8 mouse cellular contexts compared by ENCODE assay signal in genomic region chr17:31790280-31791063, GRCm38 (mm10).
DNase-seq lines count a peak whose midpoint lies in the region; ATAC-seq and TF ChIP-seq lines count a peak whose summit lies in the region.

No protein-coding gene starts in this region.

- 18% methylated on average over 22 of the region's 22 CpGs for WGBS in embryonic facial prominence, embryonic 15.5 days
- 14% methylated on average over 22 of the region's 22 CpGs for WGBS in heart, embryonic 15.5 days
- 9% methylated on average over 22 of the region's 22 CpGs for WGBS in kidney, embryonic 16.5 days
- 39% methylated on average over 22 of the region's 22 CpGs for WGBS in liver, postnatal 0 days (ENCODE audit: insufficient replicate concordance)
- WGBS in neural tube, embryonic 14.5 days, result 6% methylated on average over 22 of the region's 22 CpGs

- no peaks in the 10 kb centered on the region for H3K36me3 ChIP-seq in embryonic facial prominence, embryonic 15.5 days
- no peaks in the 10 kb centered on the region for H3K36me3 ChIP-seq in heart, embryonic 15.5 days
- no peaks in the 10 kb centered on the region for H3K36me3 ChIP-seq in kidney, embryonic 16.5 days (ENCODE audit: insufficient read depth, low read length)
- no peaks in the 10 kb centered on the region for H3K36me3 ChIP-seq in liver, postnatal 0 days (replicated peaks; ENCODE audit: insufficient read depth, low read length)
- no peaks in the 10 kb centered on the region for H3K36me3 ChIP-seq in neural tube, embryonic 14.5 days (ENCODE audit: control insufficient read depth, insufficient read depth, low read length)

- no peak overlapping the region for H3K4me3 ChIP-seq in embryonic facial prominence, embryonic 15.5 days (replicated peaks)
- no peak overlapping the region for H3K4me3 ChIP-seq in heart, embryonic 15.5 days
- H3K4me3 ChIP-seq in kidney, embryonic 16.5 days (ENCODE audit: low read length), result no peak overlapping the region
- no peak overlapping the region for H3K4me3 ChIP-seq in liver, postnatal 0 days (ENCODE audit: low read depth, low read length)
- H3K4me3 ChIP-seq in neural tube, embryonic 14.5 days (ENCODE audit: low read depth, low read length), result no peak overlapping the region

- no peaks in the 10 kb centered on the region for H3K9me3 ChIP-seq in embryonic facial prominence, embryonic 15.5 days (replicated peaks)
- no peaks in the 10 kb centered on the region for H3K9me3 ChIP-seq in heart, embryonic 15.5 days (replicated peaks)
- no peaks in the 10 kb centered on the region for H3K9me3 ChIP-seq in kidney, embryonic 16.5 days (ENCODE audit: low read length)
- H3K9me3 ChIP-seq in liver, postnatal 0 days (ENCODE audit: low read length), result no peaks in the 10 kb centered on the region
- H3K9me3 ChIP-seq in neural tube, embryonic 14.5 days (ENCODE audit: control insufficient read depth, low read length), result no peaks in the 10 kb centered on the region

- no peak for TF ChIP-seq EP300 in liver, postnatal 0 days (IDR thresholded peaks at IDR 0.05; ENCODE audit: low read depth)

- H3K9ac ChIP-seq in embryonic facial prominence, embryonic 15.5 days, result no peak overlapping the region
- H3K9ac ChIP-seq in heart, embryonic 15.5 days, result 0 out of 2 replicates have a peak overlapping the region, but pooled peaks have one; percentile 0
- peak overlapping the region; percentile 43; the same call in 1 of the 2 replicates for H3K9ac ChIP-seq in kidney, embryonic 16.5 days (replicated peaks; ENCODE audit: low read length)
- no peak overlapping the region for H3K9ac ChIP-seq in liver, postnatal 0 days (replicated peaks)
- 0 out of 2 replicates have a peak overlapping the region, but pooled peaks have one; percentile 22 for H3K9ac ChIP-seq in neural tube, embryonic 14.5 days (replicated peaks; ENCODE audit: low read depth, low read length)

- H3K27ac ChIP-seq in embryonic facial prominence, embryonic 15.5 days (replicated peaks), result peak overlapping the region; percentile 77
- H3K27ac ChIP-seq in heart, embryonic 15.5 days, result peak overlapping the region; percentile 38
- H3K27ac ChIP-seq in kidney, embryonic 16.5 days (ENCODE audit: low read length), result peak overlapping the region; percentile 70
- H3K27ac ChIP-seq in liver, postnatal 0 days (ENCODE audit: low read depth), result no peak overlapping the region
- peak overlapping the region; percentile 40; the same call in 1 of the 2 replicates for H3K27ac ChIP-seq in neural tube, embryonic 14.5 days (ENCODE audit: low read depth, low read length)

- no peak for TF ChIP-seq CTCF in liver, postnatal 0 days (IDR thresholded peaks at IDR 0.05; ENCODE audit: low read depth)

- peak; percentile 56 for ATAC-seq in embryonic facial prominence, embryonic 15.5 days (ENCODE audit: insufficient number of reproducible peaks, low FRiP score, low TSS enrichment, low read depth)
- peak; percentile 56 for ATAC-seq in heart, embryonic 15.5 days (replicated peaks; ENCODE audit: insufficient number of reproducible peaks, insufficient read depth, low FRiP score, low read depth)
- ATAC-seq in kidney, embryonic 16.5 days (ENCODE audit: low FRiP score, low TSS enrichment), result peak; percentile 61
- peak; percentile 61 for ATAC-seq in liver, postnatal 0 days
- ATAC-seq in neural tube, embryonic 14.5 days (ENCODE audit: low read depth), result peak; percentile 69; the same call in 1 of the 2 replicates

- H3K4me2 ChIP-seq in embryonic facial prominence, embryonic 15.5 days (replicated peaks), result peak overlapping the region; percentile 29
- H3K4me2 ChIP-seq in heart, embryonic 15.5 days, result peak overlapping the region; percentile 42
- peak overlapping the region; percentile 37 for H3K4me2 ChIP-seq in kidney, embryonic 16.5 days (replicated peaks; ENCODE audit: low read depth, low read length)
- no peak overlapping the region for H3K4me2 ChIP-seq in liver, postnatal 0 days (ENCODE audit: low read depth, low read length)
- H3K4me2 ChIP-seq in neural tube, embryonic 14.5 days (ENCODE audit: low read depth, low read length), result peak overlapping the region; percentile 12; the same call in 1 of the 2 replicates

- peak; percentile 4 for DNase-seq in cerebellum, adult 9-11 months
- DNase-seq in cerebellum, adult 11 months, result no peak
- DNase-seq in liver, postnatal 0 days, result peak; percentile 57
- DNase-seq in thymus, postnatal 36 days, result peak; percentile 29 to 45

- no peaks in the 10 kb centered on the region for H3K27me3 ChIP-seq in embryonic facial prominence, embryonic 15.5 days
- no peaks in the 10 kb centered on the region for H3K27me3 ChIP-seq in heart, embryonic 15.5 days
- no peaks in the 10 kb centered on the region for H3K27me3 ChIP-seq in kidney, embryonic 16.5 days (ENCODE audit: insufficient read depth, low read length)
- H3K27me3 ChIP-seq in liver, postnatal 0 days (ENCODE audit: insufficient read depth, low read length), result no peaks in the 10 kb centered on the region
- H3K27me3 ChIP-seq in neural tube, embryonic 14.5 days (ENCODE audit: control insufficient read depth, insufficient read depth, low read length), result no peaks in the 10 kb centered on the region

- H3K4me1 ChIP-seq in embryonic facial prominence, embryonic 15.5 days, result peaks cover 28% of the 10 kb centered on the region
- peaks cover 19% of the 10 kb centered on the region for H3K4me1 ChIP-seq in heart, embryonic 15.5 days (replicated peaks)
- H3K4me1 ChIP-seq in kidney, embryonic 16.5 days (ENCODE audit: insufficient read depth, low read length), result peaks cover 36% of the 10 kb centered on the region
- peaks cover 11% of the 10 kb centered on the region; the same call in 1 of the 2 replicates for H3K4me1 ChIP-seq in liver, postnatal 0 days (ENCODE audit: insufficient read depth)
- H3K4me1 ChIP-seq in neural tube, embryonic 14.5 days (ENCODE audit: control insufficient read depth, insufficient read depth, low read length), result peaks cover 15% of the 10 kb centered on the region

Comparison
In these comparisons a context has a peak if more than half of its experiments do, and no peak if none do; other contexts are left out.
1. H3K9ac ChIP-seq: peak in heart, embryonic 15.5 days (single experiment), kidney, embryonic 16.5 days (single experiment) and neural tube, embryonic 14.5 days (single experiment); none in embryonic facial prominence, embryonic 15.5 days (single experiment) and liver, postnatal 0 days (single experiment).
2. Peak in every context shown above with its lines, with median percentiles within 50 percentile points of each other: ATAC-seq.